Mouse (Mus musculus): ENCODE data around the gene Ppp5c. TPM values are rescaled to one million over a fixed set of nuclear protein-coding genes. Genes with fewer than 3 reads are reported as not detected.

Ppp5c gene
- total and polyA plus RNA-seq, 3 experiments = 125 to 223 (median 128) TPM

- H3K9ac ChIP-seq (ENCODE audit: insufficient read depth, low read depth) = no peak overlapping the region
- no peaks in the 10 kb centered on the region for H3K4me1 ChIP-seq (ENCODE audit: control insufficient read depth in 1 of 2, insufficient read depth in 2 of 2)
- in situ Hi-C loops (cut with MboI; ENCODE audit: low pct_ligation_motif_present, low pct_unique_long_range_greater_than_20kb, low sequenced_read_pairs) (no loop called here), dilution Hi-C loops (cut with MboI; ENCODE audit: extremely low pct_ligation_motif_present, extremely low pct_unique_long_range_greater_than_20kb, low sequenced_read_pairs) (no loop called here)
- H3K9me3 ChIP-seq (replicated peaks; ENCODE audit: low read length) = peaks cover 2% of the 10 kb centered on the region
- peaks cover 2% of the 10 kb centered on the region for H3K27me3 ChIP-seq (replicated peaks)
- TF ChIP-seq SMC3 (IDR thresholded peaks at IDR 0.05; ENCODE audit: low read depth, low read length) = no peak
- no peak for TF ChIP-seq E2F4 (IDR thresholded peaks at IDR 0.05; ENCODE audit: insufficient replicate concordance, low read depth, low read length)
- no peak for TF ChIP-seq CTCF (conservative IDR thresholded peaks at IDR 0.05 in 1 of 2, IDR thresholded peaks at IDR 0.05 in 1 of 2; ENCODE audit: low read depth in 2 of 2, low read length in 2 of 2)
- TF ChIP-seq SIN3A (IDR thresholded peaks at IDR 0.05; ENCODE audit: low read length) = no peak
- TF ChIP-seq NRF1 (IDR thresholded peaks at IDR 0.05; ENCODE audit: low read depth, low read length) = no peak
- TF ChIP-seq MAX (IDR thresholded peaks at IDR 0.05; ENCODE audit: low read length) = no peak
- no peak for TF ChIP-seq ELF1 (IDR thresholded peaks at IDR 0.05; ENCODE audit: low read depth, low read length)
- no peak for TF ChIP-seq EP300 (IDR thresholded peaks at IDR 0.05; ENCODE audit: low read length)
- TF ChIP-seq RCOR1 (conservative IDR thresholded peaks at IDR 0.05; ENCODE audit: low read depth, low read length) = no peak
- no peak for TF ChIP-seq IRF4 (IDR thresholded peaks at IDR 0.05; ENCODE audit: low read depth, low read length)
- no peaks in the 10 kb centered on the region for H3K36me3 ChIP-seq (replicated peaks in 1 of 2; ENCODE audit: control insufficient read depth in 1 of 2, insufficient read depth in 1 of 2, low read length in 1 of 2)
- H3K27ac ChIP-seq (ENCODE audit: insufficient read depth, low read depth) = no peak overlapping the region
- no peak for DNase-seq (ENCODE audit: extremely low read depth)
- no peak overlapping the region for H3K4me2 ChIP-seq (ENCODE audit: insufficient read depth, low read depth, poor library complexity, severe bottlenecking)
- no peak overlapping the region for H3K4me3 ChIP-seq (replicated peaks in 1 of 3; ENCODE audit: low read depth in 2 of 3, low read length in 2 of 3, poor library complexity in 1 of 3)
- H3K79me2 ChIP-seq (replicated peaks; ENCODE audit: control insufficient read depth, extremely low read depth, insufficient read depth, poor library complexity, severe bottlenecking) = no peaks in the 10 kb centered on the region
Observed at GRCm38 (mm10) chr7:17039373-17039772, 11.6 kb upstream of the Ppp5c start.

GRCm38 (mm10) chr7:17038018-17038695, 10.4 kb upstream of the Ppp5c start:
- TF ChIP-seq POLR2AphosphoS2 (IDR thresholded peaks at IDR 0.05; ENCODE audit: low read depth, low read length) (no peak), KAT2A (IDR thresholded peaks at IDR 0.05; ENCODE audit: insufficient replicate concordance, low read length) (no peak)
- Histone ChIP-seq H3K9me3 (replicated peaks; ENCODE audit: low read length) (no peaks in the 10 kb centered on the region), H3K4me1 (ENCODE audit: control insufficient read depth in 1 of 2, insufficient read depth in 2 of 2) (no peaks in the 10 kb centered on the region), H3K9ac (ENCODE audit: insufficient read depth, low read depth) (no peak overlapping the region), H3K27ac (ENCODE audit: insufficient read depth, low read depth) (no peak overlapping the region), H3K4me2 (ENCODE audit: insufficient read depth, low read depth, poor library complexity, severe bottlenecking) (no peak overlapping the region), H3K36me3 (replicated peaks in 1 of 2; ENCODE audit: control insufficient read depth in 1 of 2, insufficient read depth in 1 of 2, low read length in 1 of 2) (no peaks in the 10 kb centered on the region), H3K79me2 (replicated peaks; ENCODE audit: control insufficient read depth, extremely low read depth, insufficient read depth, poor library complexity, severe bottlenecking) (no peaks in the 10 kb centered on the region), H3K4me3 (replicated peaks in 1 of 3; ENCODE audit: low read depth in 2 of 3, low read length in 2 of 3, poor library complexity in 1 of 3) (no peak overlapping the region), H3K27me3 (replicated peaks) (peaks cover 4% of the 10 kb centered on the region)
- dilution Hi-C loops (cut with MboI; ENCODE audit: extremely low pct_ligation_motif_present, extremely low pct_unique_long_range_greater_than_20kb, low sequenced_read_pairs) = no loop called here
- no peak for DNase-seq (ENCODE audit: extremely low read depth)
- in situ Hi-C loops (cut with MboI; ENCODE audit: low pct_ligation_motif_present, low pct_unique_long_range_greater_than_20kb, low sequenced_read_pairs) = no loop called here

GRCm38 (mm10) chr7:17030239-17030638, 2.5 kb upstream of the Ppp5c start:
- no peak overlapping the region for H3K4me3 ChIP-seq (replicated peaks in 1 of 3; ENCODE audit: low read depth in 2 of 3, low read length in 2 of 3, poor library complexity in 1 of 3)
- H3K27me3 ChIP-seq (replicated peaks) = peaks cover 6% of the 10 kb centered on the region
- H3K4me2 ChIP-seq (ENCODE audit: insufficient read depth, low read depth, poor library complexity, severe bottlenecking) = no peak overlapping the region
- peak; percentile 29; the same call in 1 of the 2 replicates for TF ChIP-seq BHLHE40 (IDR thresholded peaks at IDR 0.05; ENCODE audit: low read depth, low read length)
- TF ChIP-seq MXI1 (IDR thresholded peaks at IDR 0.05; ENCODE audit: low read depth, low read length) = no peak
- H3K4me1 ChIP-seq (ENCODE audit: control insufficient read depth in 1 of 2, insufficient read depth in 2 of 2) = peaks cover 4 to 12% of the 10 kb centered on the region in 2 experiments; a peak in 2 of 4 replicates
- peaks cover 18% of the 10 kb centered on the region for H3K79me2 ChIP-seq (replicated peaks; ENCODE audit: control insufficient read depth, extremely low read depth, insufficient read depth, poor library complexity, severe bottlenecking)
- no peaks in the 10 kb centered on the region for H3K9me3 ChIP-seq (replicated peaks; ENCODE audit: low read length)
- no peaks in the 10 kb centered on the region for H3K36me3 ChIP-seq (replicated peaks in 1 of 2; ENCODE audit: control insufficient read depth in 1 of 2, insufficient read depth in 1 of 2, low read length in 1 of 2)
- dilution Hi-C loops (cut with MboI; ENCODE audit: extremely low pct_ligation_motif_present, extremely low pct_unique_long_range_greater_than_20kb, low sequenced_read_pairs) = no loop called here
- no peak overlapping the region for H3K9ac ChIP-seq (ENCODE audit: insufficient read depth, low read depth)
- no peak for DNase-seq (ENCODE audit: extremely low read depth)
- H3K27ac ChIP-seq (ENCODE audit: insufficient read depth, low read depth) = no peak overlapping the region
- in situ Hi-C loops (cut with MboI; ENCODE audit: low pct_ligation_motif_present, low pct_unique_long_range_greater_than_20kb, low sequenced_read_pairs) = no loop called here
